Mouse (Mus musculus): ENCODE data around the gene Pbxip1.
"Not testable (repeated sequence)": the region's sequence is repeated elsewhere in the genome, so short reads cannot be mapped to it uniquely, and the experiment has no call there.

The Pbxip1 gene

DNA sequence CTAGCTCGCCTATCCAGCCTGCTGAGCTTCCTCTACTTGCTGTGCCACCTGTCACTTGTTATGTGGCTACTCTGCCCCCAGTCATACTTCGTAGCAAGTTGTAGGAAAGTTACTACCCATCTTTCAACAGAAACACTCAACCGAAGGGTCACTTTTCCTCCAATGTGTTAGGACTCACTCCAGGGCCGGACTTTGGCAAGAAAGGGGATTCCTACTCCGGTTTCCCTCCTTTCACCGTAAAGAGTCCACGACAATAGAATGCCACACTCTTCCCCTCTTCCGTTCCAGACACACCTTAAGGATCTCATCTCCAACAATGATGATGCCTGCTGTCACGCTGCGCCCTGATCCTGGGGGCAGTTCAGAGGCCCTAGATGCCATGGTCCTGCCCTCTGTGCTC, 25.6 kb upstream of the Pbxip1 start:
- DNase-seq = no peak

DNA sequence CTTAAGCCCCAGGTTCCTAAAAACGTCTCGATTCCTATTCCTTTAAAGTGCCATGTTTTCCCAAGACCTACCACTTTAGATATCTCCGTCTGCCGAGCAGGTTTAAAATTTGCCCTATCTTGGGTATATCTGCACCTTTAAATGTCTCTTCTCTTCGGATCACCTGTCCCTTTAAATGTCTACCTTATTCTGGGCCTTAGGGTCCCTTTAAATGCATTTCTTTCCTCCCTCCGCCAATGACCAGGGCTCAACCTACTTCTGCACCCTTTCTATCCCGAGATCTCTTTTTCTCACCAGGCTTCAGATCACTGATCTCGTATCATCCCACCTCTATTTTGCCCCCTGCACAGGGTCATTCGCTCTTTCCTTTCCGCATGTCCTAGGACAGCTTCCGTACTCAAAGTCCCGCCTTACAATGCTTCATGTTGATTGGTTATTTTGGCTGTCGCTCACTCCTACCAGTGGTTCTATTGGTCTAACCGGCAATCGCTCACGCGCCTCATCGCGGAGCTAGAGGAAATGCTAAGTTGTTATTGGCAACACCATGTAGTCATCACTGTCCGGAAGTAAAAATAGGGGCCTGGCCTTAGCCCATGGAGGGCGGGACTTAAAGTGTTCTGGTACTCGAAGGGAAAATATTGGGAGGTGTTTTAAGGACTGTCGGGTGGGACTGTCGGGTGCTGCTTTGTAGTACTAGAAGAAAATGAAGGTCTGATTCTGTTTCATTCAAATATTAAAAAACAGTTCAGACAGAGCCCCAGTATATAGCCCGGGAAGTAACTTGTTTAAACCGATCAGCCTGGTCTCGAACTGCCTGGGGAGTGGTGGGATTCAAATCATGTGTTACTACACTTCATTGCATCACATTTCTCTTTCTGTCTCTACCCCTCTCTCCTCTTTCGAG, 24.8 kb upstream of the Pbxip1 start, which contains the start of gene Flad1:
Flad1 (minus strand) TSS at position 381 of the 904 bp plus-strand sequence.
- DNase-seq = peak; percentile 100

DNA sequence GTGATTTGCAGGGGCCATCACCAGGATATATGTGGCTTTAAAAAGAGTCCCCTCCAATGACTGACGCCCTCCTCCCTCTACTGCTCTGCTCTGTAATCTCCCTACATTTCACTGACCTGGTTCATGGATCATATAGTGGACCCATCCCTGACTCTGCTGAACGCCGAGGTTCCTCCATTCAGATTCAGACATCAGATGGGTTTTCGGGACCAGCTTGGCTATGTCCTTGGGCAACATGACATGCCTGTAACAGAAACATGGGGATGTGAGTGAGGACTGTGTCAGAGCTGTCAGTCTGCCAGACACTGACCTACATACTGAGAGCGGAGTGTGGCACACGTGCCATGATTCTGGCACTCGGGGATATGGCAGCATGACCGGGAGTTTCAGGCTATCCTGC, 20.3 kb upstream of the Pbxip1 start:
- DNase-seq = no peak

DNA sequence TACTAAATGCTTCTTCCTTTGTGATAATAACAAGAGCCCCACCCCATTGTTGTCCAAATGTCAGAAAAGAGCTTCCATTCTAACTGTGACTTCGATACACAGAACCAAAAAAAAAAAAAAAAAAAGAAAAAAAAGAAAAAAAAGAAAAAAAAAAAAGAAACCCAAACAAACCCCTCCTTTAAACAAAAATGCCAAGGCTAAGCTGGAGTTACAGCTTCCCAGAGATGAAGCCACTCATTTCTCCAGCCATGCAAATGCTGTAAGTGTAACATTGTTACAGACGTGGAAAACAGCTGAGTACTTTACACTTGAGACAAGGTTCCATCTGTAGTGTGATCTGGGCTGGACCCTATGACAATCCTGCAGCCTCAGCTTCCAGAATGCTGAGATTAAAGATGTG, 19.4 kb upstream of the Pbxip1 start:
- no peak for DNase-seq

DNA sequence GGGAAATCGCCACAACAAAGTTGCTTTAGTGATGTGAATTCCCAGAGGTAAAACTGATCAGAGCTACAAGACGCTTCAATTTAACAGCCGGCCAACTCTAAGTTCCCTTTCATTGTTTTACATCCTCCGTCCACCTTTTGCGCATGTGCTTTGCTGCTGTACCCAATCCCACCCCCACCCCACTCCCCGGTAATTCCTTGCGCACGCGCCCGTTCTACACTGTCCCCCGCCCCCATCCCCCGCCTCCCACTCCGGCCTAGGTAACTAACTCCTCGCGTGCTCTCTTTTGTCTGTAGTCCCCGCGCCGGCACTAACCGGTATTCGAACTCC, 18.7 kb upstream of the Pbxip1 start:
- no peak for DNase-seq

DNA sequence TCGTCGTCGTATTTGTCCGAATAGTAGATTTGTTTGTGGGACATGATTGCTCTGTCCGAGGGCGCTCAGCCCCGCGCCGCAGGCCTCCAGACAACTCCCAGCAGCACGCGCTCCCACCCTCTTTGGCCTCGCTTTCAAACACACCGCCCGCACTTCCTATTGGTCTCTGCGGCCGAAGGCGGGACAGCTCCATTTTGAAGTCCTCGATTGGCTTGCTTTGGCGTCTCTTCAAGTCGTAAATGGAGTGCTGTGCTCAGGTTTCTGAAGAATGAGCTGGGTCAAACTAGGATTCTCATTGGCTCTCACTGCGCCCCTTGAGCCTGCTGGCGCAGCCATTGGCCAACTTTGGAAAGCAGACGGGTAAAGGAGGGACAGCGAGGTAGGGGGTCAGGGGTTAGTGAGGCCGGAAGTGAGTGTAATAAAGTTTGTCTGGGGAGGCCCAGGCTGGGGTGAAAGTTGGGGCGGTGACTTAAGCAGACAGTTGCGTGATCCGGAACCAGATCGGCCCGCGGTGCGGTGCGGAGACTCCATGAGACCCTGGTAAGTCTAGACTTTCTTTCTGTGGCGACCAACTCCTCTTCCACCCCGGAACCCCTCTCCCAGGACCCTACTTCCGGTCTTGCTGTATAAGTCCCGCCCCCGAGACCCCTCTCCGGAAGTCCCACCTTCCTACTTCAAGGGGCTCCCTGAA, 18.2 kb upstream of the Pbxip1 start, which contains the start of the genes Cks1b and Shc1:
Cks1b (minus strand) TSS at position 214 of the 691 bp plus-strand sequence.
Shc1 (plus strand) TSS at position 274 of the 691 bp plus-strand sequence.
- peak; percentile 99 for DNase-seq

DNA sequence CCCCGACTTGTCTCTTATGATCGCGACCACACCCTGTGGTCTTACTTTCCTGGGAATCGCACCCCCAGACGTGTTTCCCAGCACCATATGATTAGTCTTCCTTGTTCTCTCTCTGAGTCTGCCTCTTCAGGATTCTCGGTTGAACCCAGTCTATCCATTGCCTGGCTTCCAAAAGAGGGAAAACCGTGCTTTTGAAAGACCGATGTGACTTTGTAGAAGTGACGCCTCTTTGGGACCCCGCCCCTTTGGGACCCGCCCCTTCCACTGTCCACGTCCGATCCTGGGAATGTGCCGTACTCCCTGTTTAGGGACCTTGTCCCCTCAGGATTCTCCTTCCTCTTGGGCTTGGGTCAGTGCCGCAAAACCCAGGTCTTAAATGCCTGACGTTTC, 17.6 kb upstream of the Pbxip1 start:
- peak; percentile 86 for DNase-seq

DNA sequence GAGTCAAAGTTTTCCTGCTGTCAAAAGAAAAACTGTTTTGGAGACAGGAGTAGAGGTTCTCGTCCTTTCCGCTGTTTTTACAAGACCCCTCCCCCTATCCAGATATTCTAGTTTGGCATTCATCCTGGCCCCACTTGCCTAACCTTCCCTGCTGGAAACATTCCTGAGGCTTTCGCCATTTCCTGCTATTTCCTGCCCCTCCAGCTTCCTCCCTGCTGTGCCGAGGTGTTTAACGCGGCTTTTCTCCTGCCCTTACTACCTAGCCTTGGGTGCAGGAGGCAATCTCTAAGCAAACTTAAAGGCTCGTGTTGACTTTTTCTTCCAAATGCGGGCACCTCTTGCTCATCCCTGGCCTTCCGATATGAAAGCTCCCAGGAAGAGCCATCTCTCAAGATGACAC, 16.9 kb upstream of the Pbxip1 start:
- peak; percentile 77 for DNase-seq

DNA sequence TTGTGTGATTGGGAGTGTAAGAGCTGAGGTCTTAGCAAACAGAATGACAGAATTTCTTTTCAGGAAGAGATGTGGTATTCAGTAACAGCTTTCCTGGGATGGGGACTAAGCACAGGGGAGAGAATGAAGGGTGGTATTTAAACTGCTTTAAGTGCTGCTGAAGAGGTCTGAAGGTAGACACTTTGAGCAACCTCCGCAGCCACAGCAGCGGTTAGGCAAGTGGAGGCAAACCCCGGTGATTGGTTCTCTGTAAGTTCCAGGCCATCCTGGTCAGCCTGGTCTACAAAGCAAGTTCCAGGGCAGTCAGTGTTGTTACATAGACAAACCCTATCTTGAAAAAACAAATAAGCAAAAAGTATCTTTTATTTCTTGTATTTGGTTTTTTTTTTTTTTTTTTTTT, 16.5 kb upstream of the Pbxip1 start:
- no peak for DNase-seq

DNA sequence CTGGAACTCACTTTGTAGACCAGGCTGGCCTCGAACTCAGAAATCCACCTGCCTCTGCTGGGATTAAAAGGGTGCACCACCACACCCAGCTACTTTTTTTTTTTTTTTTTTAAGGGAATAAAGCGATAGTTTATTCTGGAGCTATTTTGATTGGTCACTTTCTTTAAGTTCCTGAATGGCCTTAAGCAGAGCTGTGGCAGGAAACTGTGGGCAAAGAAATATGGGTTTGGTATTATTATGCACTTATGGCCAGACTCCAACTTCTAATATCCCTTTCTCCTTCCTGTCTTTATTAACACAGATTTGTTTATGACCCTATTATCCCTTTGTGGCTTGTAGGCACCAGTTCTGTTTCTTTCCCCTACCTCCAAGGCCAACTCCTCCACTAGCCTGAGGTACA, 16.1 kb upstream of the Pbxip1 start:
- DNase-seq = no peak

DNA sequence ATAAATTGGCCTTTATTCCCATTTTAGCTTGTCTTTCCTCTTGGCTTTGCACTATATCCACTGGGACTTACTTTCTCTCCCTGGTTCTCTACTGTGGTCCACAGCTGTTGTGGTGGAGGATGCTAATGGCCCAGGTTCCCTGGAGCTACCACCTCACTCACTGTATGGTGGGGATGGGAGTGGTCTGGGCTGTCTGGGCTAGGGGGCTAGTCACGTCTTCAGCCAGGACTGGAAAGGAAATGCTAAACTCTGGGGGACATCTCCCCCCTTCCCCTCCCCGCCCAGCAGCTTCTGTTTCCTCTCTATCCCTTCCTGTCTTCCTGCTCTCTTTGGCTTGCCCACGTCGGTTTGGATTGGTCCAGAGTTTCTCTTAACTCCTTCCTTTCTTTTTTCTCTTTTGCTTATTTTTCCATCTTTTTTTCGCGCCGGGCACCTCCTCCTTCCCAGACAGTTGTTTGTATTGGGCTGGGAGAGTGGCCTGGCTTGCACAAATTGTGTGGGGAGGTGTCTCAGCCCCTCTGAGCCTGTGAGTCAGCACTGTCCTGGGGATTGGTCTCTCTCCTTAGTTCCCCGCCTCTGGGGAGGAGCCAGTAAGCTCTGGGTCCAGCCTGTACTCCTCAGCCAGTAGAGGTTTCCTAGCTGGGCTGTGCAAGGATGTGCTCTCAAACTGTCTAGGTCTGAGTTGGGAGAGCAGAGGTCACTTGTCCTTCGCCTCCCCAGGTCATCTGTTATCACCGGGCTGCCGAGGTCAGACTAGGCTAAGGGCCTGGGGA, 15.3 kb upstream of the Pbxip1 start:
- peak; percentile 78 for DNase-seq

DNA sequence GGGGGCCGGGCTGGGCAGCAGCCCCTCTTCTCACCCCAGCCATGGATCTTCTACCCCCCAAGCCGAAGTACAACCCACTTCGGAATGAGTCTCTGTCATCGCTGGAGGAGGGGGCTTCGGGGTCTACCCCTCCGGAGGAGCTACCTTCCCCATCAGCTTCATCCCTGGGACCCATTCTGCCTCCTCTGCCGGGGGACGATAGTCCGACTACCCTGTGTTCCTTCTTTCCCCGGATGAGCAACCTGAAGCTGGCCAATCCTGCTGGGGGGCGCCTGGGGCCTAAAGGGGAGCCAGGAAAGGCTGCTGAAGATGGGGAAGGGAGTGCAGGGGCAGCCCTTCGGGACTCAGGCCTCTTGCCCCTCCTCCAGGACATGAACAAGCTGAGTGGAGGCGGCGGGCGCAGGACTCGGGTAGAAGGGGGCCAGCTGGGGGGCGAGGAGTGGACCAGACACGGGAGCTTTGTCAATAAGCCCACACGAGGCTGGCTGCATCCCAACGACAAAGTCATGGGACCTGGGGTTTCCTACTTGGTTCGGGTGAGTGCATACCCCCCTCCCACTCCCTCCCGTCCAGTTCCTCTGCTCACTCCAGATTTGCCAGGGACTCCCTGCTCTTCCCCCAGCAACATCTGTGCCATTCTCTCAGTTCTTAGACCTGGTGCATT, 14.6 kb upstream of the Pbxip1 start:
- no peak for DNase-seq

DNA sequence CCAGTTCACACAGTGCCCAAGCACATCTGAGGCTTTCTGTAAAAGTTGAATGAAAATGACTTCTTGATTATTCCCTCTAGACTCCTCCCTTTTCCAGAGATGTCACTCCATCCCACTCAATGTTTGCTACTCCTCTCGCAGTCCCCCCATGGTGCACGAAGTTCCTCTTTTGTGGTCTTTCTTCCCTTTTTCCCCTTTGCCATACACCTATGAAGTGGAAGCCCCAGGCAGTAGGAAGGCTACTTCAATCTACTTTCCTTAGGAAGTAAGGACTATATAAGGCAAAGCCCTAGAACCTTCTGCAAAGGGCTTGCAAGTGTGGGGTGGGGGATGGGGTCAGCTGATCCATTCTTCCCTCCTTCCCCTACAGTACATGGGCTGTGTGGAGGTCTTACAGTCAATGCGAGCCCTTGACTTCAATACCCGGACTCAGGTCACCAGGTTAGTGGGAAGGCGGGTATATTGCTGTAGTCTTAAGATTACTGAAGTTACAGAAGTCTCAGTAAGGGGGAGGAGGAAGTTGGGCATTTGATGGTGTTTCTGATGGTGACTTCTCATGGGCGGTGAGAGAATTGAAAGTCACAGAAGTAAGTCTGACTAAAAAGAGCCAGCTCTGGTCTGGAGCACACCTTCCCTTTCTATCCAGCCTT, 13.8 kb upstream of the Pbxip1 start:
- no peak for DNase-seq

DNA sequence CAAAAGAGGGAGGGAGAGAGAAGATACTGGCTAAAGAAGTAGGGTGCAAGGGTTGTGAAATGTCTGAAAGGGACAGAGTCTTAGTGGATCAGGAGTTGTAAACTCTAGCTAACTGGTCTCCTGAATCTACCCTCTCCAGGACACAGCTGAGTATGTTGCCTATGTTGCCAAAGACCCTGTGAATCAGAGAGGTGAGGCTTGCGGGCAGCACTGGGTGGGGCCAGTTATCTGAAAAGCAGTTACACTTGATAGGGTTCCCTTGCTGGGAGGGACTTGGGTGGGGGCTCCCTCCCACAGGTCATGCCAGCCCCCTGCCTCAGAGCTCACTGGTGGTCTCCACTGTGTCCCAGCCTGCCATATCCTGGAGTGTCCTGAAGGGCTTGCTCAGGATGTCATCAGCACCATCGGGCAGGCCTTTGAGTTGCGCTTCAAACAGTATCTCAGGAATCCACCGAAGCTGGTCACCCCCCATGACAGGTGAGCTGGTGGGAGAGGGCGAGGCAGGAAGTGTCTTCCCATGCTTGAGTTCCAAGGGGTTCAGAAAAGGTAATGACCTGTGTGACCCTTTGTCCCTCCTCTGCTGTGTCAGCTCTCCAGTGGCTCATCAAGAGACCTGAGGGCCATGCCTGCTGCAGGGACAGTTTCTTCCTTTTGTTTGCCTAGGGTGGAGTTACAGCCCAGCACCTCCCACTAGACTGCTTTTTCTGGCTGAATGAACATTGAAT, 11.9 kb upstream of the Pbxip1 start:
- DNase-seq = no peak

DNA sequence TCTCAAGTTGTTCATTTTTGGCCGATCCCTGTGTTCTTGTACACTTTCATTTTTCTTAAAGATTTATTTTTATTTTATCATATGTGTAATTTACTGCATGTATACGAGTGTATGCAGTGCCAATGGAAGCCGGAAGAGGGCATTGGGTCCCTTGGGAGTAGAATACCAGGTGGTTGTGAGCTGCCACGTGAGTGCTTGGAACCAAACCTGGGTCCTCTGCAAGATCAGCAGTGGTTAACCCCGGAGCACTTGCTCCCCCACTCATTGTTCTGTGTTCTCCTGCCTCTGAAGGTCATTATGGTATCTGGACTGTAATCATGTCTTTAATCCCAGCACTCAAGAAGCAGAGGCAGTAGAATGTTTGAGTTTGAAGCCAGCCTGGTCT, 11.4 kb upstream of the Pbxip1 start:
- no peak for DNase-seq

DNA sequence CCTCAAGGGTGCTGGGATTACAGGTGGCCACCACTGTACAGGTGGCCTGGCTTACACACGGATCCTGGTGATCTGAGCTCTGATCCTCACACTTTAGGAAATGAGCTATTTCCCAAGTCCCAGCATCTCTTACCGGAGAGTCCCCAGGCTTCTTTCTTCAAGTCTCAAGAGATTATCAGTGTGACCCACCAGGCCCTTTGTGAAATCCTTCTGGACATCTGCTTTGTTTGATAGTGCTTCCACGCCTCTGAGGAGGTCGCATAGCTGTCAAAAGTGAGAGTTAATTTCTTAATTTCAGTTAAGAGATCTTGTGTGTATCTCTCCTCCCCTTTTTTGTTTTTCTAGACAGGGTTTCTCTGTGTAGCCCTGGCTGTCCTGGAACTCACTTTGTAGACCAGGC, 10.6 kb upstream of the Pbxip1 start:
- no peak for DNase-seq

DNA sequence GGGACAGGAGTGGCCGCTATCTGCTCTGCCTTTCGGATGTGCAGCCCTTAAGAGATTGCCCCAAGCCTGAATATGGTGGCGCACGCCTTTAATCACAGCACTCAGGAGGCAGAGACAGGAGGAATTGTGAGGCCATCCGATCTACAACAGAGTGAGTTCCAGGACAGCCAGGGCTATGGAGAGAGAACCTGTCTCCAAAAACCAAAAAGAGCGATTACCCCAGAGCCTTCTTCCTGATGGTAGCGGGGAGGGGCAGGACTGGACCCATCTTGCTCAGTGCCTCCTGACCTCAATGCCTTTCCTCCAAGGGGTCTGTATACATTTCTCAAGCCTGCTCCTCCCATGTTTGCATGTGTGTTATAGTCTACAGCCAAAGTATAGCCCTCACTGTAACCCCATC, 7.5 kb upstream of the Pbxip1 start:
- not testable (repeated sequence) for DNase-seq

DNA sequence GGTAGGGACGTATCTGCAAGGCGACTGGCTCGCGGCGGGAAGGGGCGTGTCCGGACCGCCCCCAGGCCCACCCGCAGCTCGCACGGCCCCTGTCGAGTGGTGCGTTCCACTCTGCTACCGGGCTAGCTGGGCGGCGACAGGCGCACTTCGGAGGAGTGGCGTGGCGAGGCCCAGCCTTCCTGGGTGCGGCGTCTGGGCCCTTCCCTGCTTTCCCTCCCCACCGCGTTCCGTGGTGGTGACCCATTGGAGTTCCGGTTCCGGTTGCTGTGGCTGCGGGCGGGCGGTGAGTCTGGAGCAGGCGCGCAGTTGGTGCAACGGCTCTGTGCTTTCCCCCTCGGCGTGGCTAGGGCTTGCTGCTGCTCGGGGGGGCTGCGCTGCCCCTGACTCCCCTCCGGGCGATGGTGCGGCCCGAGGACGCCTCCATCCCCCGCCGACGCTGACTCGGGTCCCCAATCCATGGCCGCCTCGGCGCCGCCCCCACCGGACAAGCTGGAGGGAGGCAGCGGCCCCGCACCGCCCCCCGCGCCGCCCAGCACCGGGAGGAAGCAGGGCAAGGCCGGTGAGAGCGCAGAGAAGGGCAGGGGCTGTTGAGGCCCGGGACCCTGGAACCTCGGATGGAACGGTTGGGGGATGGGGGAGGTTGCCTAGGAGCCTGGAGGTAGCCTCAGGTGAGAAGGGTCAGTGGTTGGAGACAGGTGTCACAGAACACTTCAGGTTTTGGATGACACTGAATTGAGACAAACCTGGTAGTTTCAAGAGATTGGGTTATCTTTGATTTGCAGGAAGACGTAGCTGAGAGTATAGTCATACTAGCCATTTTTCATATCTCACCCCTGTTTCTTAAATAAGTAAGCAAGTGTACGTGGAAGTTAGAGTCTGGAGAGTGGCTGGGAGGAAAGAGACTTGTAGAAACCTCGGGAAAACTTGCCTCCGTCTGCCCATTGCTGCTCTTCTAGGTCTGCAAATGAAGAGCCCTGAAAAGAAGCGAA, 6.0 kb upstream of the Pbxip1 start, which contains the start of gene Pygo2:
Pygo2 (plus strand) TSS at position 44 of the 989 bp plus-strand sequence.
- peak; percentile 97 for DNase-seq

DNA sequence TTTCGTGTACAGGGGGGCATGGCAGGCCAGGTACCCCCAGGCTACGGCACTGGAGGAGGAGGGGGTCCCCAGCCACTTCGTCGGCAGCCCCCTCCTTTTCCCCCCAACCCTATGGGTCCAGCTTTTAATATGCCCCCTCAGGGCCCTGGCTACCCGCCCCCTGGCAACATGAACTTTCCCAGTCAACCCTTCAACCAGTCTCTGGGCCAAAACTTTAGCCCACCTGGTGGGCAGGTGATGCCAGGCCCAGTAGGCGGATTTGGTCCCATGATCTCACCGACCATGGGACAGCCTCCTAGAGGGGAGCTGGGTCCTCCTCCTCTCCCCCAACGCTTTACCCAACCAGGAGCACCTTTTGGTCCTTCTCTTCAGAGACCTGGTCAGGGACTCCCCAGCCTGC, 3.9 kb upstream of the Pbxip1 start:
- DNase-seq = no peak

DNA sequence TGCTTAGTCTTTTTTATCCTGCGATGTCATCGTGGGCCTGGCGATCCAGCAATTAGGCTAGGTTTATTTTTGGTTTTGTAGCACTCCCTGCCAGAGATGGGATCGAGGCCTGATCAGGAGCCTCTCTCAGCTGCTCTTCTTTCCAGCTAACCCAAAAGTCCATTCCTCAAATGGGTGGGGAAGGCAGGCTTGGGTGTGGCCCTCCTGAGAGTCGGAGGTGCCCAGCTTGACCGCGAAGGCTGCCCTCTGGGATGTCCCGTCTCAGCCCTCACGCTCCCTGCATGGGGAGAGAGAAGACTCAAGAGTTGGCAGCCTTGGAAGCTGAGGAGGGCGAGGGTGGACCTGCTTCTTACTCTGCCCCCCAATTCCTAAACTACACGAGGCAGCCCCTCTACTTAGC, 2.0 kb upstream of the Pbxip1 start:
- no peak for DNase-seq

All from kidney, adult 9 months (tissue).